Mouse (Mus musculus): Measurements from ENCODE around the gene Lilrb4a. TPM values are rescaled to one million over a fixed set of nuclear protein-coding genes. Genes with fewer than 3 reads are reported as not detected.

The Lilrb4a gene
- total and polyA plus RNA-seq, 3 experiments: not detected

DNA sequence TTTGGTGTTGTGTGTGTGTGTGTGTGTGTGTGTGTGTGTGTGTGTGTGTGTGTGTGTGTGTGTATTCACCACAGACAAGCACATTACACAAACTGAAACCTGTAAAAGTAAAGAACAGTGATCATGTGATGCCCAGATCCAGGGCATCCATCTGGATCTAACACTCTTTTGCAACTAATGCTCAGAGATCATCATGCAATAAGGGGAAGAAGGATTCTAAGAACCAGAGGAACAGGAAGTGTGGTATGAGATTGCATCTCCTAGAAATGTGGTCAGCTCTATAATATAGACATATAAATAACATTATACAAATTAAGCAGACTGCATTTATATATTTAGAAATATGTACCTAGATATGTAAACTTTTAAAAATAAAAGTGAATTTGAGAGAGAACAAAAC lies 29.3 kb downstream of the Lilrb4a start:
- no peaks in the 10 kb centered on the region for H3K79me2 ChIP-seq (ENCODE audit: control insufficient read depth, insufficient read depth, low read length, poor library complexity)
- H3K27ac ChIP-seq (ENCODE audit: control insufficient read depth, low read depth, low read length): no peak overlapping the region
- no peak overlapping the region for H3K4me3 ChIP-seq (ENCODE audit: control insufficient read depth in 1 of 2, insufficient read depth in 1 of 2, low read depth in 2 of 2, low read length in 2 of 2)
- no peaks in the 10 kb centered on the region; a peak in 1 of 4 replicates for H3K4me1 ChIP-seq (ENCODE audit: control insufficient read depth in 1 of 2, insufficient read depth in 2 of 2, low read length in 2 of 2)
- peak; percentile 27 for DNase-seq (ENCODE audit: low read depth, low spot score)
- H3K9me3 ChIP-seq (replicated peaks; ENCODE audit: insufficient read depth, low read length): no peaks in the 10 kb centered on the region
- H3K36me3 ChIP-seq (ENCODE audit: control insufficient read depth in 1 of 2, insufficient read depth in 2 of 2, low read length in 2 of 2): no peaks in the 10 kb centered on the region
- no peaks in the 10 kb centered on the region for H3K27me3 ChIP-seq (ENCODE audit: control insufficient read depth in 1 of 2, insufficient read depth in 2 of 2, low read length in 2 of 2)
- no peak overlapping the region for H3K9ac ChIP-seq (ENCODE audit: control insufficient read depth, low read depth, low read length, poor library complexity, severe bottlenecking)
- TF ChIP-seq CTCF (IDR thresholded peaks at IDR 0.05 in 2 of 3, conservative IDR thresholded peaks at IDR 0.05 in 1 of 3; ENCODE audit: control insufficient read depth in 1 of 3, insufficient read depth in 1 of 3, low read depth in 2 of 3, low read length in 3 of 3, poor library complexity in 1 of 3, severe bottlenecking in 1 of 3) (no peak), CHD2 (IDR thresholded peaks at IDR 0.05; ENCODE audit: low read length) (no peak), MAX (IDR thresholded peaks at IDR 0.05; ENCODE audit: low read length) (no peak), SMC3 (IDR thresholded peaks at IDR 0.05; ENCODE audit: low read depth, low read length) (no peak), ELF1 (IDR thresholded peaks at IDR 0.05; ENCODE audit: low read depth, low read length) (no peak), NELFE (IDR thresholded peaks at IDR 0.05; ENCODE audit: low read depth, low read length) (no peak), RAD21 (IDR thresholded peaks at IDR 0.05; ENCODE audit: low read depth, low read length) (no peak), TAL1 (IDR thresholded peaks at IDR 0.05; ENCODE audit: low read length) (no peak), NRF1 (IDR thresholded peaks at IDR 0.05; ENCODE audit: insufficient read depth, low read depth, low read length, poor library complexity, severe bottlenecking) (no peak), USF2 (IDR thresholded peaks at IDR 0.05; ENCODE audit: borderline replicate concordance in 1 of 2, insufficient read depth in 1 of 2, low read depth in 1 of 2, low read length in 2 of 2) (no peak), POLR2AphosphoS2 (IDR thresholded peaks at IDR 0.05; ENCODE audit: low read length) (no peak), MYC (IDR thresholded peaks at IDR 0.05; ENCODE audit: low read depth, low read length) (no peak), ZMIZ1 (IDR thresholded peaks at IDR 0.05; ENCODE audit: low read depth, low read length) (no peak), MAZ (IDR thresholded peaks at IDR 0.05; ENCODE audit: low read depth, low read length) (no peak)

DNA sequence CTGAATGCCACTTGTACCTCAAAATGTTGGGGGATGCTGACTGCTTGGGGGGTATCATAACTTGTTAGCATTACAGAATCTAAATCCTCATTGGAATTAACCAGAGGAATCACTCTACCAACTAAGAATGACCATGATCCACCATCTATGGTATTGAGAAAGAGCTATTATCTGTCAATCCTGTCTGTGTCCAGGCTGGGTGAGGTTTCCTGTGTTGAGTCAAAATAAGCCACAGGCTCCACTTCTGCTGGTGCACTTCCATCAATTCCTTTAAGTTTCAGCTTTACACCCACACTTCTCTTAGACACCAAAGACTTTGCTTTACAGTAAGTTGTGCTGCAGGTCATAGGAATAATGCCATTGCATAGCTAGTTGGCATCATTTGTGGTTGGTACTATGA lies 30.7 kb downstream of the Lilrb4a start:
- Histone ChIP-seq H3K79me2 (ENCODE audit: control insufficient read depth, insufficient read depth, low read length, poor library complexity) (no peaks in the 10 kb centered on the region), H3K27me3 (ENCODE audit: control insufficient read depth in 1 of 2, insufficient read depth in 2 of 2, low read length in 2 of 2) (no peaks in the 10 kb centered on the region), H3K9ac (ENCODE audit: control insufficient read depth, low read depth, low read length, poor library complexity, severe bottlenecking) (no peak overlapping the region), H3K4me3 (ENCODE audit: control insufficient read depth in 1 of 2, insufficient read depth in 1 of 2, low read depth in 2 of 2, low read length in 2 of 2) (no peak overlapping the region), H3K36me3 (ENCODE audit: control insufficient read depth in 1 of 2, insufficient read depth in 2 of 2, low read length in 2 of 2) (no peaks in the 10 kb centered on the region), H3K9me3 (replicated peaks; ENCODE audit: insufficient read depth, low read length) (no peaks in the 10 kb centered on the region), H3K27ac (ENCODE audit: control insufficient read depth, low read depth, low read length) (no peak overlapping the region), H3K4me1 (ENCODE audit: control insufficient read depth in 1 of 2, insufficient read depth in 2 of 2, low read length in 2 of 2) (no peaks in the 10 kb centered on the region; a peak in 1 of 4 replicates)
- no peak for DNase-seq (ENCODE audit: low read depth, low spot score)
- TF ChIP-seq CHD2 (IDR thresholded peaks at IDR 0.05; ENCODE audit: low read length) (no peak), CTCF (IDR thresholded peaks at IDR 0.05 in 2 of 3, conservative IDR thresholded peaks at IDR 0.05 in 1 of 3; ENCODE audit: control insufficient read depth in 1 of 3, insufficient read depth in 1 of 3, low read depth in 2 of 3, low read length in 3 of 3, poor library complexity in 1 of 3, severe bottlenecking in 1 of 3) (no peak), HCFC1 (IDR thresholded peaks at IDR 0.05; ENCODE audit: low read depth, low read length) (no peak), USF2 (IDR thresholded peaks at IDR 0.05; ENCODE audit: borderline replicate concordance in 1 of 2, insufficient read depth in 1 of 2, low read depth in 1 of 2, low read length in 2 of 2) (no peak), JUND (IDR thresholded peaks at IDR 0.05; ENCODE audit: low read depth, low read length) (no peak), MAZ (IDR thresholded peaks at IDR 0.05; ENCODE audit: low read depth, low read length) (no peak), ELF1 (IDR thresholded peaks at IDR 0.05; ENCODE audit: low read depth, low read length) (no peak), CHD1 (IDR thresholded peaks at IDR 0.05; ENCODE audit: low read depth, low read length) (no peak), ETS1 (IDR thresholded peaks at IDR 0.05; ENCODE audit: low read depth, low read length) (no peak), MAX (IDR thresholded peaks at IDR 0.05; ENCODE audit: low read length) (no peak), E2F4 (IDR thresholded peaks at IDR 0.05; ENCODE audit: borderline replicate concordance, low read depth, low read length) (no peak), BHLHE40 (IDR thresholded peaks at IDR 0.05; ENCODE audit: borderline replicate concordance, low read depth, low read length) (no peak), TBP (IDR thresholded peaks at IDR 0.05; ENCODE audit: low read depth, low read length) (no peak), MEF2A (IDR thresholded peaks at IDR 0.05; ENCODE audit: extremely low read depth, insufficient replicate concordance, low read depth, low read length, poor library complexity, severe bottlenecking) (no peak), USF1 (IDR thresholded peaks at IDR 0.05; ENCODE audit: low read depth, low read length) (no peak), EP300 (IDR thresholded peaks at IDR 0.05; ENCODE audit: low read depth in 1 of 2, low read length in 2 of 2) (no peak), RAD21 (IDR thresholded peaks at IDR 0.05; ENCODE audit: low read depth, low read length) (no peak), MYB (IDR thresholded peaks at IDR 0.05; ENCODE audit: low read depth, low read length) (no peak), MAFK (IDR thresholded peaks at IDR 0.05; ENCODE audit: borderline replicate concordance, low read depth, low read length) (no peak), ZC3H11A (IDR thresholded peaks at IDR 0.05; ENCODE audit: low read depth, low read length) (no peak)

Measured in MEL (cell line).